Mouse (Mus musculus) kidney, postnatal 10 days (tissue): ENCODE measurements around the gene Lrrc42.

Experiments used
- DNase-seq: peaks from one replicate; pipeline ENCODE4 v3.0.0; 2021; ENCODE audit warnings: mixed read lengths

Gene Lrrc42

DNA sequence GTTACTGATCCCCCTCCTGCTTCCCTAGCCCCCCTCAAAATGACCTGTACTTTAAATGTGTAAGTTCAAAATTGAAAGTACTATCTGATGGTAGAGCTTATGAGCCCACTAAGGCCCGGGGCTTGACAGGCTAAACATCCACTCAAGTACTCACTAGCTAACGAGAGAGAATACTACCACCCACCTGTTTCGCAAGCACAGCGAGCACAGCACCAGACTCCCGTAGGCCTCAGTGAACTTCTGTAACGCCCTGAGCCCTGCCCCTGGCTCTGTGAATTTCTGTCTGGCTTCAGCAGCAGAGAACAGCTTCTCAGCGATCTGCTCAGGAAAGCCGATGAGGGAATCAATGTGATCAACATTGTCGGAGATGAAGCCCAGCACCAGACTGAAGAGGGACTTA lies 6.2 kb downstream of the Lrrc42 start:
- no peak for DNase-seq

DNA sequence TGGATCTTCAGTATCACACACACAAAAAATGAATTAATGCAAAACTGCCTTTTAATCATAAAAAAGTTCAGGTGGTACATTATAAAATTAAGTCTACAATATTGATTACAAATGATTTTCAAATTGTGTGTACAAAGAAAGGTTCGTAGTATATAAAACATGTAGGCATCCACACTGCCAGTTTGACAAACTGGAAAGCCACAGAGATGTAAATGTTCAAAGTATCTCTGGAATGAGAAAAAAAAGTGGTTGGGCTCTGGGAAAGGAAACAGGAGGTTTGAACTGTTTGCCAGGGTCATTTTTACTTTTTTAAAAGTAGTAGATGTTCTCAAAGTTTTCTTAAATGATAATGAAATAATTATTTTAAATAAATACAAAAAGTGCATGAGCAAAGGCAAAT lies 7.3 kb downstream of the Lrrc42 start:
- DNase-seq = no peak

- DNase-seq = peak; percentile 38
These were observed 8.0 kb downstream of the Lrrc42 start for GRCm38 (mm10) chr4:107245368-107245767.

DNA sequence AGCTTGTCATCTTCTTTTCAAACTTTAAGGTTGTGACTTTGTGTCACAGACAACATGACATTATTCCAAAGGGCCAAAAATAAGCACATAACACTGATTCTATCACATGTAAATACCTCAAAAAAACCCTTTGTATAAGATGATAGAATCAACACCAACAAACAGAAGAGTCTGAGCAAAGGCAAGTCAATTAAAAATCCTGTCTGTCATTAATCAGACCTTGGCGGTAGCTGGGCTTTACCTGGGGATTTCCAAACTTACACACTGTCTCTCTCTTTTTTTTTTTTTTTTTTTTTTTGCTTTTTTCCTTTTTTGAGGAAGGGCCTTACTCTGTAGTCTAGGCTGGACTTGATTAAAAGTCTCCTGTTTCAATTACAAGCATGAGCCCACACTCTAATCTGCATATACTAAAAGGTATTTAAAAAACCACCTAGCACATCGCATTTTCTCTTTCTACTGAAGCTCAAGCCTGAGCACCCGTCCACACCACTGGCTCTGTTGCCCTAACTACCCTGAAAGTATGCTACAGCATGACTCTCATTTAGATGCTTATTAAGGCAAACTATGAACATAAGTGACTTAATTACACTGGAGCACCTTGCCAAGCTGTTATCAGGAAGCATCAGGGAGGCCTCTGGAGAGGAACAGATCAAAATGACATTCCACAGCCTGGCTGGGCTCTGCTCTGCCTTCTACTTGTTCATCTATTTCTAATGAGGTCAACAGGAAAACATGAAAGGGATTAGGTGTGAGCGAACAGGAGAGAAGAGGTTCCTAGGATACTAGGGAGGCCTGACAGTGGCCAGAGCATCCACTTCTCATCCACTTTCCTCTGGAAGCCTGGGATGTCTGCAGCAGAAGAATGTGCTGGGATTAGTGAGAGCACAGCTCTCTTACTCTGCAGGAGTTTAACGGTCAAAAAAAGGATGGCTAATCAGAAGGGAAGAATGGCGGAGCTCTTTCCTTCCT lies 9.7 kb downstream of the Lrrc42 start:
- DNase-seq = no peak

- no peak for DNase-seq
These were observed 13.1 kb downstream of the Lrrc42 start for GRCm38 (mm10) chr4:107240196-107240595.

DNA sequence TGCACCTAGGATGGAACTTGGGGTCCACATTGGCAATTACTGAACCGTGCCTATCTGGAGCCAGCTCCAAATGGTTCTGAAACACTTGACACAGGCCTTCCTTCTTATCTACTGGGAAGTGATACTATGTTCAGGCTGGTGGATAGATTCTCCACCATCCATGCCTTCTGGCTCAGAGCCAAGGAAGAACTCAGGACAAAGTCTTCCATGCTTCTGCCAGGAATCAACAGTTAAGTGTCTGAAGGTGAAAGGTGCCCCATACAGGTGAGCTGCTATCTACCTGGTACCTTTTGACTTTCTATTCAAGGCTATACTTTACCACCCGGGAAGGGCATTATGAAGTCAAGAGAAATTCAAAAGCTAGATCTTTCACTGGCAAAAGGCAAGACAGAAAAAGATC lies 15.1 kb downstream of the Lrrc42 start:
- DNase-seq = no peak

DNA sequence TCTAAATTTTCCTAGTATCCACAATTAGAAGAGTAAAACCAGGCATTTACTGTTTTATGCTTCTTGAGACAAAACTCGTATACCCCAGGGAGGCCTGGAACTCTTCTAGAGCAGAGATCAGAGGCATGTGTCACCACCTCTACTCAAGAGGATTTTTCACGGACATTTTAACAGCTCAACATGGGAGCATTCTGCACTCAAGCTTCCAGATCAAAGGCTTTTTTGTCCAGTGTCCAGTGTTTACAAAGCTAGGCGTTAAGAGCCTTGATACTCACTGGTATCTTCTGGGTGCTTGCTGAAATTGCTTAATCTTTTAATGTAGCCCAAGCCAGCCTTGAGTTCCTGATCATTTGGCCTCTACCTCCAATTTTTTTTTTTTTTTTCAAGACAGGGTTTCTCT lies 21.1 kb downstream of the Lrrc42 start:
- no peak for DNase-seq

DNA sequence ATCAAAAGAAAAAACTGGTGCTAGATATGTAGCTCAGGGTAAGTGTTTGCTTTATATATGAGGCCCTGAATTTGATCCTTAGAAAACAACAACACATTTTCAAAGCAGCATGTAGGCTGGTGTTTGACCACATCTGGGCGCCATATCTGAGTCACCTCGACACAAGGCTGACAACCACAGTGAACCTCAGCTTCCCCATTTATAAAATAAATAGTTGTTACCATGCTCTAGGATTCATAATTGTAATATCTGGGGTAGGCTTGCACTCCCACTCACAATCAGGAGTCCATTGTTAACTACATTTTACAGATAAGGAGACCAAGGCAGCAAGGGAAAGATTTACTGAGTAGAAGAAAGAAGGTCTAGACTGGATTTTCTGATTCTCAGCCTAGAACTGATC lies 27.0 kb downstream of the Lrrc42 start:
- DNase-seq = no peak

- DNase-seq = peak; percentile 31
These were observed 29.8 kb downstream of the Lrrc42 start for GRCm38 (mm10) chr4:107223225-107224204.

- no peak for DNase-seq
These were observed 31.8 kb downstream of the Lrrc42 start for GRCm38 (mm10) chr4:107221524-107221923.

- no peak for DNase-seq
These were observed 35.8 kb downstream of the Lrrc42 start for GRCm38 (mm10) chr4:107217574-107217973.

GRCm38 (mm10) chr4:107213279-107214011 lies 39.9 kb downstream of the Lrrc42 start:
- no peak for DNase-seq

- no peak for DNase-seq
These were observed 41.4 kb downstream of the Lrrc42 start for GRCm38 (mm10) chr4:107211936-107212335.

DNA sequence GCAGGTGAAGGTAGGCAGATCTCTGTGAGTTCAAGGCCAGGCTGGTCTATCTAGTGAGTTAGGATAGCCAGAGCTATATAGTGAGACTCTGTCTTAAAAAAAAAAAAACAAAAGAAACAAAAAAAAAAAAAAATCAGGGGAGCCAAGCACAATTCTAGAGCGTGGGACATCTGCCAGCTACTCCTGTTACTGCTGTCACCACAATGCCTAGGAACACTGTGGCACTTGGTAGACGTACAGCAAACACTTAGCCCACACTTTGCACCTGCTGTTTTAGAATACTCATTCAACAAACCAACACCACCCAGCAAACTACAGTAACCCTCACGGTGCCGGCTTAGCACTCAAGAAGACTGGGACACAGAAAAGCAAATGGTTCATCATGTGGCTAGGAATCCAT lies 41.9 kb downstream of the Lrrc42 start:
- no peak for DNase-seq

- DNase-seq = no peak
These were observed 42.7 kb downstream of the Lrrc42 start for GRCm38 (mm10) chr4:107210483-107211097.

- DNase-seq = no peak
These were observed 44.5 kb downstream of the Lrrc42 start, which contains the start of gene Ldlrad1 for GRCm38 (mm10) chr4:107208880-107209279. Ldlrad1 (plus strand) TSS chr4:107209180.

DNA sequence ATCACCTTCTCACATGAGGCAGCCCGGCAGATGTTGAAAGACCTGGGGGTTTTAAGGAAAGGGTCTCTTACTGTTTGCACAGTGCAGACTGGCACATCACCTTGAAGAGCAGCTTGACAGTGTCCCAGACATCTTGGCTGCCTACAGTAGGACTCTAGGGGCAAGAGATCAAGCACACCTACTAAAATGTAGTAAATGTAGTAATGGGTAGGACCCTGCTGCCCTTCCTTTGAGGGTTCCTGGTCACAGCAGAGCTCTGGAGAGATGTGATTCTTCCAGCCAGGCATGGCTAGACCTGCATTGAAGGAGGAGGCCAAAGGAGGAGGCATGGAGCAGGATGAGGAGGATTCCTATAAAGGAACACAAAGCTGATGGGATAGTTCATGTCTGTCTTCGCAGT lies 46.3 kb downstream of the Lrrc42 start:
- no peak for DNase-seq

- DNase-seq = no peak
These were observed 50.3 kb downstream of the Lrrc42 start for GRCm38 (mm10) chr4:107203001-107203400.

DNA sequence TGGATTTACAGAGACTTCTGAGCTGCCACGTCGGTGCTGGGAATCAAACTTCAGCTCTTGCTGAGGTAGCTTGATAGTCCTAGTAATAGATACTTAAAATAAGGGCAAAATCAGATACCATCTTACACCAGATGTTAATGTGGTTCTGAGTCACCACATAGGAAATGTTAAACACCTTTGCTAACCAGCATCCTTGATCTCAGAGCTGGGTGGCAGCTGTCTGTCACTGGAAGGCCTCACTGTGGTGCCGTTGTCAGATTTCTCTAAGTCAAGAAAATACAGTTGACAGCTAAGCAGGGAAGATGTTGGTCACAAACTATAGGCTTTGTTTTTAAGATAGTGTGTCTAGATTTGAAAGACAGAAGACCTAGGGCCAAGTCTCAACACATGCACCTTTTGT lies 51.6 kb downstream of the Lrrc42 start:
- no peak for DNase-seq

- DNase-seq = no peak
These were observed 55.3 kb downstream of the Lrrc42 start for GRCm38 (mm10) chr4:107198072-107198471.

- DNase-seq = no peak
These were observed 56.9 kb downstream of the Lrrc42 start for GRCm38 (mm10) chr4:107196454-107196853.

DNA sequence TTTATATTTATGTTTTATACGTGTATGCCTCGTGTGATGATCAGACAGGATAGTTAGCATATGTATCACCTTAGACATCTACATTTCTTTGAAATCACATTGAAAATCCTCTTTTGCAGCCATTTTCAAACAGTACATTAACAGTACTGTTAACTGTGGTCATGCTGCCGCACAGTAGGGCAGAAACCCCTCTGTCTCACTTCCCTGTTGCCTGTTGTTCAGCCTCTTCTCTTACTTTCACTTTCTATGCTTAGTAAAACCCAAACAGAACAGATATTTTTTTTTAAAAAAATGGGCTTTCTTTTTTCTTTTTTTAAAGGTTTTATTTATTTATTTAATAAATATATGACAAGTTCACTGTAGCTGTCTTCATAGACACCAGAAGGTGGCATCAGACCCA lies 59.5 kb downstream of the Lrrc42 start:
- DNase-seq = no peak
